Mouse (Mus musculus) kidney, embryonic 15.5 days (tissue): ENCODE data around the gene Abcb9. TPM values are rescaled to one million over a fixed set of nuclear protein-coding genes. Genes with fewer than 3 reads are reported as not detected.
"Not testable (repeated sequence)": the region's sequence is repeated elsewhere in the genome, so short reads cannot be mapped to it uniquely, and the experiment has no call there.

Experiments used
- ATAC-seq: fragments of 200-750 bp; cut with Nextera tagmentation; replicated peaks from 2 replicates; pipeline ENCODE4 v1.8.0; 2017; ENCODE audit warnings: moderate TSS enrichment; ENCODE audit not compliant: low FRiP score
- H3K27ac ChIP-seq: fragments of 300-500 bp; sonication (generic); 2 replicates; pipeline ENCODE4 v1.5.1; 2015; ENCODE audit warnings: mild to moderate bottlenecking, inconsistent platforms
- H3K27me3 ChIP-seq: fragments of 300-500 bp; sonication (generic); 2 replicates; pipeline ENCODE4 v1.6.1; 2015; ENCODE audit warnings: inconsistent platforms
- H3K36me3 ChIP-seq: fragments of 300-500 bp; sonication (generic); 2 replicates; pipeline ENCODE4 v1.6.1; 2015; ENCODE audit warnings: inconsistent platforms
- H3K4me1 ChIP-seq: fragments of 300-500 bp; sonication (generic); 2 replicates; pipeline ENCODE4 v1.6.1; 2015; ENCODE audit warnings: inconsistent platforms
- H3K4me2 ChIP-seq: fragments of 300-500 bp; sonication (generic); 2 replicates; pipeline ENCODE4 v1.6.1; 2015; ENCODE audit warnings: moderate library complexity, mild to moderate bottlenecking, inconsistent platforms
- H3K4me3 ChIP-seq: fragments of 300-500 bp; sonication (generic); replicated peaks from 2 replicates; pipeline ENCODE4 v1.5.1; 2015; ENCODE audit warnings: mild to moderate bottlenecking, inconsistent platforms
- H3K9ac ChIP-seq: fragments of 300-500 bp; sonication (generic); 2 replicates; pipeline ENCODE4 v1.6.1; 2015; ENCODE audit warnings: mild to moderate bottlenecking, inconsistent platforms
- H3K9me3 ChIP-seq: fragments of 300-500 bp; sonication (generic); replicated peaks from 2 replicates; pipeline ENCODE4 v1.6.1; 2016; ENCODE audit warnings: inconsistent platforms
- whole genome bisulfite sequencing: fragments of 180-500 bp; shearing (Covaris S2); methylation state at CpG from one replicate; pipeline ENCODE4 v1.1.7; 2015; ENCODE audit warnings: mixed read lengths; 5-methylcytosine and 5-hydroxymethylcytosine counted together
- polyA plus RNA-seq: library from polyadenylated mRNA; unstranded; fragments of >200 nt; fragmentation: Nextera tagmentation; extraction: Ambion mirVana; gene quantifications from 2 replicates; pipeline ENCODE4 v1.2.1, GENCODE M21; 2015

Abcb9 gene
- polyA plus RNA-seq, 1 experiment from 2014 or later: 1.7 TPM

- Histone ChIP-seq H3K9ac (no peak overlapping the region), H3K36me3 (no peaks in the 10 kb centered on the region), H3K4me3 (no peak overlapping the region), H3K4me2 (no peak overlapping the region), H3K9me3 (no peaks in the 10 kb centered on the region), H3K27me3 (no peaks in the 10 kb centered on the region), H3K4me1 (peaks cover 41% of the 10 kb centered on the region), H3K27ac (no peak overlapping the region)
- no peak for ATAC-seq
- 79% methylated on average over 13 of the region's 13 CpGs for WGBS
These were observed 18.4 kb downstream of the Abcb9 start for GRCm38 (mm10) chr5:124077241-124077640.

DNA sequence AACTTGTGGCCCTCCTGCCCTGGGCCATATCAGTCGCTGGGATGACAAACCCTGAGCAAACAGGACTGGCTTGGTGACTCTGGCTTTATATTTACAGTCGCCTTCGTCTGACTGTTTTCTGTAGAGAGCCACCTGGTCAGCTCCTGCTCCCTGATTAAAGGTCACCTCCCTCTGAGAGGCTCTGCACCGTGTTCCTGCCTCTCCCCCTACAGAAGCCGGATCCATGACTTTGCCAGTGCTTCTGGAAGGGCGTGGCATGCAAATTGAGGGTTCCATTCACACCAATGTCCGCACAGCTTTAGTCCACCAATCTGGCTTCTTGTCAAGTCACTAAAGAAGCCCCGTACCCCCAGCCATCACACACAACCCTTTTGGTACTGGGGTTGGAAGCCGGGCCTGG is 19.0 kb downstream of the Abcb9 start:
- peaks cover 45% of the 10 kb centered on the region for H3K4me1 ChIP-seq
- ATAC-seq: no peak
- no peak overlapping the region for H3K9ac ChIP-seq
- WGBS: 50% methylated on average over 9 of the region's 9 CpGs
- no peak overlapping the region for H3K4me3 ChIP-seq
- no peaks in the 10 kb centered on the region for H3K36me3 ChIP-seq
- no peak overlapping the region for H3K4me2 ChIP-seq
- peak overlapping the region; percentile 10; the same call in 1 of the 2 replicates for H3K27ac ChIP-seq
- no peaks in the 10 kb centered on the region for H3K27me3 ChIP-seq
- H3K9me3 ChIP-seq: no peaks in the 10 kb centered on the region

DNA sequence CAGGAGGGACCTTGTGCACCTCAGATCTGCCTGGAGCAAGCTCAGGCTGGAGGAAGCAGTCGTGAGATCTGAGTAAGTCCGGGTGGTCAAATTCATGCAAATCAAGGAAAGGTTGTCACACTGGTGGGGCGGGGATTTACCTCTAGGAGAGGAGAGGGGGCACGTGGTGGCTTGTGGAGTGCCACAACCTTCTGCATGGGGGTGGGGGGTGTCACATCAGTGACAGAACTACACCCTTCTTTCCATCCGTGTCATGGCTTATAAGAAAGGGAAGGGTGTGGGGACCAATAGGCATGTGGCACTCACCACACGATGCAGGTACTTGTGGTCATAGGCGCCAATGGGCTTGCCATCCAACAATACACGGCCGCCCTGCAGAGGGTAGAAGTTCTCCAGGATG is 19.9 kb downstream of the Abcb9 start:
- Histone ChIP-seq H3K27me3 (no peaks in the 10 kb centered on the region), H3K4me1 (peaks cover 52% of the 10 kb centered on the region), H3K4me2 (no peak overlapping the region), H3K9me3 (no peaks in the 10 kb centered on the region), H3K36me3 (no peaks in the 10 kb centered on the region), H3K9ac (no peak overlapping the region), H3K27ac (peak overlapping the region; percentile 37; the same call in 1 of the 2 replicates), H3K4me3 (no peak overlapping the region)
- WGBS: 66% methylated on average over 9 of the region's 9 CpGs
- ATAC-seq: no peak

- no peaks in the 10 kb centered on the region for H3K36me3 ChIP-seq
- WGBS: 39% methylated on average over 10 of the region's 10 CpGs
- H3K27ac ChIP-seq: peak overlapping the region; percentile 22; the same call in 1 of the 2 replicates
These were observed 20.7 kb downstream of the Abcb9 start for GRCm38 (mm10) chr5:124074845-124075307.

GRCm38 (mm10) chr5:124073682-124074081 is 21.9 kb downstream of the Abcb9 start:
- Histone ChIP-seq H3K4me1 (peaks cover 54% of the 10 kb centered on the region), H3K36me3 (no peaks in the 10 kb centered on the region), H3K4me3 (no peak overlapping the region), H3K9ac (no peak overlapping the region), H3K27ac (peak overlapping the region; percentile 68; the same call in 1 of the 2 replicates), H3K27me3 (no peaks in the 10 kb centered on the region), H3K9me3 (no peaks in the 10 kb centered on the region), H3K4me2 (no peak overlapping the region)
- peak; percentile 67 for ATAC-seq
- WGBS: 33% methylated on average over 9 of the region's 9 CpGs

More at GRCm38 (mm10) chr5:124074845-124075307, 20.7 kb downstream of the Abcb9 start:
- Histone ChIP-seq H3K27me3 (no peaks in the 10 kb centered on the region), H3K9me3 (no peaks in the 10 kb centered on the region), H3K9ac (no peak overlapping the region), H3K4me2 (no peak overlapping the region), H3K4me1 (peaks cover 54% of the 10 kb centered on the region), H3K4me3 (no peak overlapping the region)
- ATAC-seq: 0 out of 2 replicates have a peak, but pooled peaks have one; percentile 1

- Histone ChIP-seq H3K9me3 (no peaks in the 10 kb centered on the region), H3K36me3 (no peaks in the 10 kb centered on the region), H3K4me1 (peaks cover 27% of the 10 kb centered on the region), H3K4me2 (no peak overlapping the region), H3K9ac (no peak overlapping the region), H3K27me3 (no peaks in the 10 kb centered on the region), H3K27ac (no peak overlapping the region), H3K4me3 (no peak overlapping the region)
- 72% methylated on average over 3 of the region's 3 CpGs for WGBS
- ATAC-seq: no peak
These were observed 25.9 kb downstream of the Abcb9 start for GRCm38 (mm10) chr5:124069657-124070056.

DNA sequence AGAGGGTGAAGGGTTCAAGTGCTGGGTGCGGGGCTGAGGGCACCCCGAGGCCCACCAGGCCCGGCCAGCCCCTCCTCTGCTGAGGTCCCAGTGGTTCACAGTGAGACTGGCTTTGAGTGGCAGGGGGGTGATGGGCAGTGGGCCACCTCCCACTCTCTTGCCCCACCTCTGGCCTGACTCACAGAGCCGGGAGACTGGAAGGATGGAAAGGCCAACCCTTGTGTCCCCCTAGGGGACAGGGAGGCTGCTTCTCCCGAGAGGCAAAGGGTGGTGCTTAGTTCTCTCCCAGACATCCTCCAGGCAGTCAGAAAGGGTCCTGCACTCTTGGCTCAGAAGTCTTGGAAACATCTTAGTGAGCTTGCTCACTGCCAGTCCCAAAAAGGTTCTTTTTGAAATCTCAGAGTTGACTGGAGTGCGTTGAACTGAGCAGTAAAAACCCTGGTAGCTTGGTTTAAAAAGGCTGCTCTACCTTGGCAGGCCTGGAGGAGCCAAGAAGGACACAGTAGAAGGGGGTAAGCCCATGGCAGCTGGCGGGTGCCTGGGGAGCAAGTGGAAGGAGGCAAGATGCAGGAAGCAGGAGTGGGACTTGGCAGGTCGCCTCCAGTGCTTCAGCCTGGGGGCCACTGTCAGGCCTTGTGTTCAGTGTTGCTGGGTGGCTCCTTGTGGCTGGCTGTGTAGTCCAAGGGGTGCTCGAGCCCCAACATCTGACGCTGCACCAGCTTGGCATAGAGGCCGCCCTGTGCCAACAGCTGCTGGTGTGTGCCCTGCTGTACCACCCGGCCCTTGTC is 33.4 kb downstream of the Abcb9 start:
- ATAC-seq: no peak
- WGBS: 69% methylated on average over 12 of the region's 12 CpGs
- no peak overlapping the region for H3K4me2 ChIP-seq

DNA sequence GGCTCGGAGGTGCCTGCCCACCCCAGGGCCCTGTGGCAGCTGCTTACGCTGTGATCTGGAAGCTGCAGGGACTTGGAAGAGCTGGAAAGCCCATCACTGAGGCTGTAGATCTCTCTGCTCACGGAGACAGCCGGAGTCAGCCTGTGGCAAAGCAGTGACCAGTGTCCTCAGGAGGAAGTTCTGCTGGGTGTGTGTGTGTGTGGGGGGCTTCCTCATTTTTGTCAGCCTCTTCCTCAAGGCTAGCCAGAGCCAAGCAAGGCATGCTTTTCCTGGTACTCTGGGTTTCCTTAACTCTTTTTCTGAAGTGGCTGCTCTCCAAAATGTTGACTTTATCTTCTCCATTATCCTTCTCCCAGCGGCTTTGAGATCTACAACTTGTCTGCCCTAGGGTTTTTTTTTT is 35.9 kb downstream of the Abcb9 start:
- no peaks in the 10 kb centered on the region for H3K36me3 ChIP-seq
- no peaks in the 10 kb centered on the region for H3K9me3 ChIP-seq
- peaks cover 29% of the 10 kb centered on the region; the same call in 1 of the 2 replicates for H3K4me1 ChIP-seq
- H3K27me3 ChIP-seq: no peaks in the 10 kb centered on the region
- no peak for ATAC-seq
- H3K9ac ChIP-seq: no peak overlapping the region
- H3K4me2 ChIP-seq: no peak overlapping the region
- WGBS: 67% methylated on average over 5 of the region's 5 CpGs
- peak overlapping the region; percentile 42; the same call in 1 of the 2 replicates for H3K27ac ChIP-seq
- H3K4me3 ChIP-seq: no peak overlapping the region

More for the DNA sequence above, 33.4 kb downstream of the Abcb9 start:
- H3K9me3 ChIP-seq: no peaks in the 10 kb centered on the region
- H3K36me3 ChIP-seq: no peaks in the 10 kb centered on the region
- H3K27me3 ChIP-seq: no peaks in the 10 kb centered on the region
- H3K4me3 ChIP-seq: no peak overlapping the region
- peaks cover 26% of the 10 kb centered on the region; the same call in 1 of the 2 replicates for H3K4me1 ChIP-seq
- no peak overlapping the region for H3K9ac ChIP-seq
- no peak overlapping the region for H3K27ac ChIP-seq

DNA sequence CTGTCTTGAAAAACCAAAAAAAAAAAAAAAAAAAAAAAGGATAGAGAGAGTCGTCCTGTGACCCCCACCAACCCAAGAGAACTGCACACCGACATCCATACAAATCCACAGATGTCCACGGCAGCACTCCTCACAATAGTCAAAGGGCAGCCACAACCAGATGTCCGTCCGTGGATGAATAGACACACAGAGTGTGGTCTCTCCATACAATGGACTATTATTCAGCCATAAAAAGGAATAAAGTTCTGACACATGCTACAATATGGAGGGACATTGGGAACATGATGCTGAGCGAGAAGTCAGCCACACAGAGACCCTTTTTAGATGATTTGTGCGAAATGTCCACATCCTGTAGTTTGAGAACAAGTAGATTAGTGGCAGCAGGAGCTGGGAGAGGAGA is 36.8 kb downstream of the Abcb9 start:
- Histone ChIP-seq H3K27ac (no peak overlapping the region), H3K9me3 (no peaks in the 10 kb centered on the region), H3K36me3 (no peaks in the 10 kb centered on the region), H3K4me3 (no peak overlapping the region), H3K27me3 (no peaks in the 10 kb centered on the region), H3K4me2 (no peak overlapping the region), H3K9ac (no peak overlapping the region), H3K4me1 (peaks cover 29% of the 10 kb centered on the region; the same call in 1 of the 2 replicates)
- 94% methylated on average over 7 of the region's 7 CpGs for WGBS
- no peak for ATAC-seq

GRCm38 (mm10) chr5:124056956-124057355 is 38.6 kb downstream of the Abcb9 start:
- 50% methylated on average over 4 of the region's 4 CpGs for WGBS
- no peak overlapping the region for H3K27ac ChIP-seq
- no peak overlapping the region for H3K4me2 ChIP-seq
- no peaks in the 10 kb centered on the region for H3K36me3 ChIP-seq
- no peak for ATAC-seq
- H3K9me3 ChIP-seq: no peaks in the 10 kb centered on the region
- H3K9ac ChIP-seq: no peak overlapping the region
- peaks cover 19% of the 10 kb centered on the region; the same call in 1 of the 2 replicates for H3K4me1 ChIP-seq
- no peak overlapping the region for H3K4me3 ChIP-seq
- no peaks in the 10 kb centered on the region for H3K27me3 ChIP-seq

DNA sequence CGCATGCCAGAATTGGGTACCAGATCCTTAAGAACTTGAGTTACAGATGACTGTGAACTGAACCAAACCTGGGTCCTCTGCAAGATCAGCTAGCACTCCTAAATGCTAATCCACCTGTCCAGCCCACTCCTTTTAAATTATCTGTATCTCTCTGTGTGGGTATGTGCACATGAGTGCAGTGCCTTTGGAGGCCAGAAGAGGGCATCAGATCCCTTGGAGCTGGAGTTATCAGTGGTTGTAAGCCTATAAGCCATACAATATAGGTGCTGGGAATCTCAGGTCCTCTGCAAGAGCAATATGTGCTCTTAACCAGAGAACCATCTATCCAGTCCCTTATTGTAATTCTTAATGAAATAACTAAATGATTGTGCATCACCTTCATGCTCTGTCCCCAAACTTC is 39.4 kb downstream of the Abcb9 start:
- Histone ChIP-seq H3K36me3 (no peaks in the 10 kb centered on the region), H3K4me1 (peaks cover 18% of the 10 kb centered on the region; the same call in 1 of the 2 replicates), H3K4me2 (no peak overlapping the region), H3K27ac (no peak overlapping the region), H3K4me3 (no peak overlapping the region), H3K9ac (no peak overlapping the region), H3K27me3 (no peaks in the 10 kb centered on the region), H3K9me3 (no peaks in the 10 kb centered on the region)
- WGBS: 94% methylated on average over 1 of the region's 1 CpGs
- ATAC-seq: no peak

GRCm38 (mm10) chr5:124052641-124053040 is 43.0 kb downstream of the Abcb9 start:
- peaks cover 36% of the 10 kb centered on the region for H3K4me1 ChIP-seq
- H3K9ac ChIP-seq, H3K27me3 ChIP-seq, H3K9me3 ChIP-seq, H3K4me3 ChIP-seq, H3K27ac ChIP-seq, H3K4me2 ChIP-seq, H3K36me3 ChIP-seq, ATAC-seq: not testable (repeated sequence)
- 91% methylated on average over 7 of the region's 7 CpGs for WGBS
